Mouse (Mus musculus): ENCODE results near the gene Thyn1. TPM values are rescaled to one million over a fixed set of nuclear protein-coding genes. Genes with fewer than 3 reads are reported as not detected.

Gene Thyn1
- polyA plus RNA-seq (2015; fragmentation: Illumina TruSeq; extraction: RNeasy Lipid Tissue Mini Kit (QIAGEN cat#74804); ENCODE audit: insufficient read depth, low replicate concordance) = 43.8 TPM

DNA sequence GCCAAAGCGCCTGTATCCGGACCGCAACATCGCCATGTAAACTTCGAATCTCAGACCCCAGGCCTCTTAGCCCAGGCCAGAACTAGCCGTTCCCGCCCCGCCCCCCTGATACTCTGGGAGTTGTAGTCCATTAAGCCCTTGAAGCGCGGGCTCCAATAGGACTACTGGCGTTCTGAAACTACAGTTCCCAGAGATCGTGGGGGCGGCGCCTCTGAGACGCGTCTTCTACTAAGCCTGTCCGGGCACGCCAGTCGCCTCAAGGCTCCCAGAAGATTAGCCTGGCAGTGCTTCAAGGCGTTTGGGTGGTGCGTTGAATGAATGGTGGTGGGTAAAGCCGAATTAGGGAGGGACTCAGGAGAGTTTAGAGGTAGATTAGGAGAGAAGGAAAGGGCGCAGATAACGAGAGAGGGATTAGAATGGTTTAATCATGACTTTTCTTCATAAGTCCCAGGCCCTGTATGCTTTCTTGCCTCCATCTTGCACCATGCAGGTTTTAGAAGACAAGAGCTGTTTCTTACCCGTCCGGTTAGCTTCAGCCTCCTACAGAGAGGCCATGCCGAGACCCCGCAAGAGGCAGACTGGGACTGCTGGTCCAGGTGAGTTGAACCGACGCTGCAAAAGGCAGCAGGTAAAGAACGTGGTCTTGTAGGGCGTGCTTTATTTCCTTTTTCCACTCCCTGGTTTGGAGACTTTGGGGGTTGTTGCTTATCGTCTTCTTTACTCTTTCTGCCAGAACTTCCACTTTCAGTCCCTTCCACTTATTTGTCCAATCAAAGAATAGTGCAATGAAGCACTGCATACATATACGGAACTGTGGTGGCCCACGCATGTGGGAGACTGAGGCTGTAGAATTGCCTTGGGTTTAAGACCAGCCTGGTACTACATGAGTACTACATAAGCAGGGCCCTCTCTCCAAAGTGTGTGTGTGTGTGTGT lies at the start of gene Thyn1, which contains the start of gene Acad8:
Thyn1 (plus strand) TSS at position 250 of the 935 bp plus-strand sequence.
Acad8 (minus strand) TSS at position 106 of the 935 bp plus-strand sequence.

DNA sequence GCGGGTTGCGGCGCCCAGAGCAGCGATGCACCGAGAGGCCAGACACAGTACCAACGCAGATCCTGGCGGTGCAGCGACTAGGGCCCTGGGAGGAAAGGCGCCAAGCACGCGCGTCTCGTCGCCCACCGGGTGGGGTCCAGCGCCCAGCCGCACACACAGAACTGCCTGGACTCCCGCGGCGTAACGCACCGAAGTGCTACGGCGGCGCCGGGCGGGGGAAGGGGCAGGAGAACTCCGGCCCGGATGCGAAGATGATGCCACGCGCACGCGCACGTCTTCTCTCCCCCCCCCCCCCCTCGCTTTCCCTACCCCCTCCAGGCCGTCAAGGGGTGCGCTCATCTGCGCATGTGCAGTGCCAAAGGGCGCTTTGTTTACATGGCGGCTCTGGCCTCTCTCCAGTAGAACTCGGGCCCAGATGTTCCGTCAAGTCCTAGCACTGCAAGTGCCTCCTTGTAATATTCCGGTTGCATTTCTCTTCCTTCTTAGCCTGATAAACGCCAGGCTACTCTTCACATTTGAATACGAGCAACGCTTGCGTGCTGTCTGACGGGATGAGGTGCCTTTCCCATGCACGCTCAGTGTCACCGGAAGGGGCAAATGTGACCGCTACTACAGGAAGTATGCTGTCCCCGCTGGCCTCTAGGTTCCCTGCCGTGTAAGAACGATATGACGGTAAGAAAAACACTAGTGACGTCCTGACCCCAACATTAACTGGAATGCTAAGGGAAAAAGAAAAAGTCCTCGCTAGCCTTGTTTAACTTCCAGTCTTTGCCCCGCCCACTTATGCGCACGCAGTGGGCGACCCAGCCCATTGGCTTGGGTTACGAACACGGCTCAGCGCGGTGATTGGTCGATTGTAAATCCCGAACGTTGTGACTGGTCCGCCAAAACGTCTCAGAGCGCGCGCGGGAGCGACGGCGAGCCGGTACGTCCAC lies 30.6 kb downstream of the Thyn1 start, which contains the start of the genes Vps26b and Ncapd3:
Vps26b (minus strand) TSS at position 238 of the 935 bp plus-strand sequence.
Ncapd3 (plus strand) TSS at position 348 of the 935 bp plus-strand sequence.

Other genes starting within 250 kb of the Thyn1 start
- 1.3 TPM for gene Glb1l2, start 193.2 kb upstream of the Thyn1 start, polyA plus RNA-seq (2015; fragmentation: Illumina TruSeq; extraction: RNeasy Lipid Tissue Mini Kit (QIAGEN cat#74804); ENCODE audit: insufficient read depth, low replicate concordance)
- gene Glb1l3, start 138.8 kb upstream of the Thyn1 start, polyA plus RNA-seq (2015; fragmentation: Illumina TruSeq; extraction: RNeasy Lipid Tissue Mini Kit (QIAGEN cat#74804); ENCODE audit: insufficient read depth, low replicate concordance) = 0.11 TPM
- gene Gm1110, start 76.6 kb upstream of the Thyn1 start, polyA plus RNA-seq (2015; fragmentation: Illumina TruSeq; extraction: RNeasy Lipid Tissue Mini Kit (QIAGEN cat#74804); ENCODE audit: insufficient read depth, low replicate concordance) = not detected
- gene Acad8, start 144 bp upstream of the Thyn1 start, polyA plus RNA-seq (2015; fragmentation: Illumina TruSeq; extraction: RNeasy Lipid Tissue Mini Kit (QIAGEN cat#74804); ENCODE audit: insufficient read depth, low replicate concordance) = 20.3 TPM
- 28.4 TPM for gene Vps26b, start 30.4 kb downstream of the Thyn1 start, polyA plus RNA-seq (2015; fragmentation: Illumina TruSeq; extraction: RNeasy Lipid Tissue Mini Kit (QIAGEN cat#74804); ENCODE audit: insufficient read depth, low replicate concordance)
- gene Ncapd3, start 30.5 kb downstream of the Thyn1 start, polyA plus RNA-seq (2015; fragmentation: Illumina TruSeq; extraction: RNeasy Lipid Tissue Mini Kit (QIAGEN cat#74804); ENCODE audit: insufficient read depth, low replicate concordance) = 39.1 TPM
- 21.2 TPM for gene Jam3, start 155.7 kb downstream of the Thyn1 start, polyA plus RNA-seq (2015; fragmentation: Illumina TruSeq; extraction: RNeasy Lipid Tissue Mini Kit (QIAGEN cat#74804); ENCODE audit: insufficient read depth, low replicate concordance)